In genomic region chr3:95587754-95588603, GRCm38 (mm10) we compare ENCODE assay signal across 9 mouse cellular contexts. TPM values are rescaled to one million over a fixed set of nuclear protein-coding genes. Genes with fewer than 3 reads are reported as not detected.
DNase-seq lines count a peak whose midpoint lies in the region; ATAC-seq and TF ChIP-seq lines count a peak whose summit lies in the region.
"Had no signal": no experiment of that assay in that cellular context is flagged by ENCODE, and none has a peak within 500 bp of the region (broad histone marks: within the 10 kb centered on the region; RNA-seq: fewer than 3 reads in every experiment).

No protein-coding gene starts in this region.

- 56% methylated on average over 8 of the region's 8 CpGs for WGBS in heart, embryonic 11.5 days (ENCODE audit: insufficient replicate concordance)
- WGBS in forebrain, embryonic 14.5 days: 54% methylated on average over 8 of the region's 8 CpGs
- 45% methylated on average over 8 of the region's 8 CpGs for WGBS in liver, embryonic 15.5 days (ENCODE audit: insufficient replicate concordance)

- no peak for DNase-seq in heart, postnatal 10 days
- no peak for DNase-seq in forebrain, embryonic 14.5 days (ENCODE audit: low spot score)
- no peak for DNase-seq in Muller cell, postnatal 12 days (ENCODE audit: inconsistent ontology term)
- no peak for DNase-seq in embryo, embryonic 10.5 days (ENCODE audit: low spot score)
- DNase-seq in B cell, adult 2 months: no peak

- peak overlapping the region; percentile 76 for H3K4me2 ChIP-seq in heart, embryonic 11.5 days
- peak overlapping the region; percentile 43 for H3K4me2 ChIP-seq in forebrain, embryonic 14.5 days (ENCODE audit: low read length)
- H3K4me2 ChIP-seq in liver, embryonic 15.5 days: peak overlapping the region; percentile 71

- peak overlapping the region; percentile 62; the same call in 1 of the 2 replicates for H3K9ac ChIP-seq in heart, embryonic 11.5 days (ENCODE audit: low read depth, low read length)
- peak overlapping the region; percentile 35 for H3K9ac ChIP-seq in forebrain, embryonic 14.5 days (ENCODE audit: low read length)
- peak overlapping the region; percentile 49 for H3K9ac ChIP-seq in liver, embryonic 15.5 days

- H3K9me3 ChIP-seq in heart, embryonic 11.5 days (replicated peaks; ENCODE audit: control insufficient read depth, low read length): no peaks in the 10 kb centered on the region
- H3K9me3 ChIP-seq in E14TG2a.4 (ENCODE audit: low read length): no peaks in the 10 kb centered on the region
- no peaks in the 10 kb centered on the region for H3K9me3 ChIP-seq in forebrain, embryonic 14.5 days (replicated peaks; ENCODE audit: control insufficient read depth, low read length)
- H3K9me3 ChIP-seq in liver, embryonic 15.5 days (replicated peaks): no peaks in the 10 kb centered on the region

- no peaks in the 10 kb centered on the region for H3K4me1 ChIP-seq in heart, embryonic 11.5 days (ENCODE audit: control insufficient read depth, insufficient read depth, low read length)
- peaks cover 16% of the 10 kb centered on the region for H3K4me1 ChIP-seq in E14TG2a.4 (replicated peaks; ENCODE audit: low read depth, low read length)
- H3K4me1 ChIP-seq in forebrain, embryonic 14.5 days (ENCODE audit: control insufficient read depth, insufficient read depth, low read length): 0 out of 2 replicates have a peak, but pooled peaks cover 2% of the 10 kb centered on the region
- peaks cover 21% of the 10 kb centered on the region for H3K4me1 ChIP-seq in liver, embryonic 15.5 days (replicated peaks)

- H3K36me3 ChIP-seq in heart, embryonic 11.5 days (ENCODE audit: control insufficient read depth, insufficient read depth, low read length): peaks cover 9% of the 10 kb centered on the region
- peaks cover 34% of the 10 kb centered on the region for H3K36me3 ChIP-seq in E14TG2a.4 (ENCODE audit: insufficient read depth, low read length)
- H3K36me3 ChIP-seq in forebrain, embryonic 14.5 days (ENCODE audit: control insufficient read depth, insufficient read depth, low read length): peaks cover 13% of the 10 kb centered on the region
- H3K36me3 ChIP-seq in liver, embryonic 15.5 days (replicated peaks): peaks cover 19% of the 10 kb centered on the region

- no peak for ATAC-seq in heart, embryonic 11.5 days (replicated peaks; ENCODE audit: insufficient number of reproducible peaks, low FRiP score, low TSS enrichment)
- no peak for ATAC-seq in forebrain, embryonic 14.5 days
- ATAC-seq in liver, embryonic 15.5 days (ENCODE audit: insufficient read depth): peak; percentile 23

- H3K4me3 ChIP-seq in heart, embryonic 11.5 days (ENCODE audit: low read depth, low read length): peak overlapping the region; percentile 84
- peak overlapping the region; percentile 86 for H3K4me3 ChIP-seq in E14TG2a.4 (replicated peaks; ENCODE audit: low read length)
- peak overlapping the region; percentile 21 for H3K4me3 ChIP-seq in forebrain, embryonic 14.5 days (ENCODE audit: low read depth, low read length)
- peak overlapping the region; percentile 78 for H3K4me3 ChIP-seq in liver, embryonic 15.5 days (replicated peaks)

- intact Hi-C loops in heart, postnatal 10 days (cut with DNase I): loop anchor here (5.0 kb wide), 1 partner anchor 71 kb away; no protein-coding TSS in a partner anchor

- TF ChIP-seq CTCF in E14TG2a.4 (conservative IDR thresholded peaks at IDR 0.05; ENCODE audit: low read length): no peak

- H3K27ac ChIP-seq in heart, embryonic 11.5 days (ENCODE audit: low read depth, low read length): peak overlapping the region; percentile 78
- H3K27ac ChIP-seq in forebrain, embryonic 14.5 days (ENCODE audit: low read depth, low read length): 0 out of 2 replicates have a peak overlapping the region, but pooled peaks have one; percentile 35
- peak overlapping the region; percentile 94 for H3K27ac ChIP-seq in liver, embryonic 15.5 days (replicated peaks)

- H3K27me3 ChIP-seq in heart, embryonic 11.5 days (ENCODE audit: control insufficient read depth, insufficient read depth, low read length): no peaks in the 10 kb centered on the region
- H3K27me3 ChIP-seq in E14TG2a.4 (ENCODE audit: insufficient read depth, low read length): no peaks in the 10 kb centered on the region
- H3K27me3 ChIP-seq in forebrain, embryonic 14.5 days (replicated peaks; ENCODE audit: control insufficient read depth, insufficient read depth, low read length): no peaks in the 10 kb centered on the region
- H3K27me3 ChIP-seq in liver, embryonic 15.5 days: no peaks in the 10 kb centered on the region; the same call in 1 of the 2 replicates

RNA-seq across cellular contexts. Expression of gene Golph3l, which starts 0.8 kb away (rescaled TPM):
- 27.8 and 32.0 TPM in 2 replicates for polyA plus RNA-seq in heart, embryonic 11.5 days (2014; fragmentation: Nextera tagmentation; extraction: Ambion mirVana)
- total RNA-seq in heart, postnatal 10 days (2021): 10 to 100 TPM; 20.1 to 23.0 TPM
- polyA plus RNA-seq in forebrain, embryonic 14.5 days (2014; fragmentation: Nextera tagmentation; extraction: Ambion mirVana): 40.7 and 43.5 TPM in 2 replicates
- polyA plus RNA-seq in liver, embryonic 15.5 days (2015; fragmentation: Nextera tagmentation; extraction: Ambion mirVana): 28.9 and 31.2 TPM in 2 replicates

RNA-seq across cellular contexts. Expression of gene Hormad1, which starts 28.5 kb away (rescaled TPM):
- polyA plus RNA-seq in heart, embryonic 11.5 days (2014; fragmentation: Nextera tagmentation; extraction: Ambion mirVana): 0.65 TPM in 1 of 2 replicates, not detected in the other
- total RNA-seq in heart, postnatal 10 days (2021): not detected
- not detected in 2 replicates for polyA plus RNA-seq in forebrain, embryonic 14.5 days (2014; fragmentation: Nextera tagmentation; extraction: Ambion mirVana)
- not detected in 2 replicates for polyA plus RNA-seq in liver, embryonic 15.5 days (2015; fragmentation: Nextera tagmentation; extraction: Ambion mirVana)
- total RNA-seq: monocyte, adult 5-6 weeks had no signal

RNA-seq across cellular contexts. Expression of gene Ensa, which starts 36.8 kb away (rescaled TPM):
- polyA plus RNA-seq in heart, embryonic 11.5 days (2014; fragmentation: Nextera tagmentation; extraction: Ambion mirVana): 52.7 and 55.4 TPM in 2 replicates
- total RNA-seq in heart, postnatal 10 days (2021): 10 to 100 TPM; 61.4 to 63.6 TPM
- 97.2 and 106 TPM in 2 replicates for polyA plus RNA-seq in forebrain, embryonic 14.5 days (2014; fragmentation: Nextera tagmentation; extraction: Ambion mirVana)
- polyA plus RNA-seq in liver, embryonic 15.5 days (2015; fragmentation: Nextera tagmentation; extraction: Ambion mirVana): 32.7 and 35.9 TPM in 2 replicates

Comparison
In these comparisons a context has a peak if more than half of its experiments do, and no peak if none do; other contexts are left out.
1. H3K27ac ChIP-seq: peak in every context shown above with its lines; median percentile 94 in liver, embryonic 15.5 days; 78 in heart, embryonic 11.5 days; 35 in forebrain, embryonic 14.5 days.
2. H3K4me3 ChIP-seq: peak in every context shown above with its lines; median percentile 86 in E14TG2a.4; 84 in heart, embryonic 11.5 days; 78 in liver, embryonic 15.5 days; 21 in forebrain, embryonic 14.5 days.